Mouse (Mus musculus): ENCODE measurements around the gene Cep55.

The Cep55 gene

DNA sequence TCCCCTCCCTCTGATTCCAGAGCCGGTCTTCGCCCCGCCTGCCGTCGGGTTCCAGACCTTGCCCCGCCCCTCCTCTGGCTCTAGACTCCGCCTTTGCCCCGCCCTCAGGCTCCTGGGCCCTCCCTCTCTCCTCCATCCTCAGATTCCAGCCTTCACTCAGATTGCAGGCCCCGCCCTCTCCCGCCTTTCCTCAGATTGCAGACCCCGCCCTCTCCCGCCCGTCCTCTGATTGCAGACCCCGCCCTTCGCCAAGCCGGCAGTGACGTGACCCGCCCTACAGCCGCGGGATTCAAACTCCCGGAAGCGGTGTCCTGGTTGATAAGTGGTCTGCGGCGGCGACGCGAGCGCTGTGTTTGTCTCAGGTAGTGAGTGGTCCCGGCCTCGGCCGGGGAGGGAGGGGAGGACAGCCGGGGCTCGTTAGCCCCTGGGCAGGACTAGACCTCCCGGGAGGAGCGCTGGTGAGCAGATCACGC lies at the start of gene Cep55:
Gene Cep55, plus strand, starts transcription at position 292 of the 473 bp plus-strand sequence.
- peak; percentile 99 for DNase-seq (ENCODE audit: low read depth, low spot score)

DNA sequence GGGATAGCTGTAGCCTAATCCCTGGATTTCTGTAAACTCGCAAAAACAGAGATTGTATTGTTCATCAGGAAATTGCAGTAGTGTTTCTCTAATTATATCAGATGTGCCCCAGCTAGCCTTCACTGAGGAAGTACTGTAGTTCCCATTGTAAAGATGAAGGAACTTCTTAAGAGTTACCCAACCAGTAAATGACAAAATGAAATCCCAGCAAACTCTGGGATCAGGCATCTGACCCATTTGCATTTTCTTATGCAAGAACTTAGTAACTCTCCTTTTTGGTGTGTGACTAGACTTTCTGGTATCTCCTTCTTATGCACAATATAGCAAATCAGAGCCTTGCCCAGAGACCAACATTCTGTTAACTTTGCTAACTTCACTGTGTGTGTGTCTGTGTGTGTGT lies 43.4 kb upstream of the Cep55 start:
- DNase-seq (ENCODE audit: low read depth, low spot score), result no peak

DNA sequence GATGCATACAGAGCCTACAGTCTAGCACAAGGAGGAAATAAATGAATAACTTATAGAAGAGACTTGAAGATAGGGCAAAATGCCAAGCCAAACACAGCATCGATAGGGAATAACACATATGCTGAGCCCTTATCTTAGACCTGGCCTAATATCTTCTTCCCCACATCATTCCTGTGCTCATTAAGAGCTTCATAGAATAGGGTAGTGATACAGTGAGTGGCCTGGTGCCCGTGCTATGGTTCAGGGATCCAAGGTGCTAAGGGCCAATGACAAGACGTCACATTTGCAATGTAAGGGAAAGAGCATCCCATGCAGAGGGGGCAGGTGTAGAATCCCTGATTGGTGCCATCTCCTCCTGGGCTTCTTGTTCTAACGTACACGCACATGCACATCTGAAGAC lies 40.4 kb upstream of the Cep55 start:
- DNase-seq (ENCODE audit: low read depth, low spot score), result no peak

DNA sequence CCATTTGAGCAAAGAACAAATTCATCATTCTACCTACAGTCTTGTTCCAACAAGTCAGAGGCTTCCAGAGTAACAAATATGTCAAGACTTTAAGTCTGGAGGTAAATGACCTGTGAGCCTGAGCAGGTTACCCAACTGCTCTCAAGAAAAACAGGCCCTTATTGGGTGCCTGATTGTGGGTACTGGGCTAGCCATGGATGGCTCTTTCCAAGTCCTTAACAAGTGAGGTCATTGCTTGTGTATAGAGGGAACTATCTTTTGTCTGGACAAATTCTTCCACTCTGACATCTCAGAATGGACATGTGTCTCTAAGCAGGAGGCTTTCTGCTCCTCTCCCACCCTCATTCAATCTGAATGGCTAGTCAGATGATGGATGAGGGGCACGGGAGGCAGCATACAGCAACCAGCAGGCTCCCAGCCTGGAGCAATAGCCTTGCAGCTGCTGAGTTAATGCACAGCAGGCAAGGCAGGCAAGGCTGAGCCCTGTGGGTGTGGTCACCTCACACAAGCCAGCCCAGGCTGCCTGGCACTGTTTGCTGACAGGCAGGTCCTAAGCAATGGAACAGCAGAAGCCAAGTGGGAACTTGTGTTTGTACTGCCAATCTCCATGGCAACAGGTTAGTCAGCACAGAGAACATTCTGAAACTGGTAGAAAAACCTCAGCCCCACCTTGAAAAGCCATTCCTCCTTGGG lies 39.5 kb upstream of the Cep55 start:
- DNase-seq (ENCODE audit: low read depth, low spot score), result peak; percentile 100

DNA sequence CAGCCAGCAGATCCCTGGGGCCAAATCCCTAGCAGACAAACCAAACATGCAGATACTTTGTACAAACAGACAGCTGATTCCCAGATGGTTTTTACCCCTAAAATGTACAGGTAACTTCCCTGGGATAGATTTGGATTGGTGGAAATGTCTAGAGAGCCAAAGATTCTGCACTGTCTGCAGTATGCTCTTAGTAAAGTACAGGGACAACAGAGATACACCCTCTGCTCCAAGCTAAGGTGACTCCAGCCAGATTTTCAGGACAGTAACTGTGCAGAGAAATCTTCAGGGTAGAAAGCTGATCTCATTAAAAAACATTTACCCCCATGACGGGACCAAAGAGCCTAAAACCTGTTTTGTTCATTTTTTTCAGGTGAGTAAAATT lies 38.9 kb upstream of the Cep55 start:
- no peak for DNase-seq (ENCODE audit: low read depth, low spot score)

DNA sequence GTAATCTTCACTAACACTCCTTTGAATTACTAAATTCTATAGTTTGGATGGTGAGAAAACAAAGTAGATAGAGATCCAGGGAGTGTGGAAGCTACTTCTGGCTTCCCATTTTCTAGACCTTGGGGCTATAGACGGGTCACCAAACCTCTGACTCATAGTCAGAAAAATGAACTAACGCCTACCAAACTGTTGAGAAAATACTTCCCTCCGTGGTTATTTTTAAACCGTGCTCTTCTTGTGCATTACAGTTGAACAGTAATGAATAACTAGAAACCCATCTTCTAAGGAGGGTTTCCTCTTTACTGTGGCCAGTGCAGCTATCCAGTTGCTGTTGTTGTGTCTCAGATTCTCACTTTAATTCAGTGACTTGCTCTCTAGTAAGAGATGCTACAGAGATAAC lies 32.1 kb upstream of the Cep55 start:
- peak; percentile 87 for DNase-seq (ENCODE audit: low read depth, low spot score)

DNA sequence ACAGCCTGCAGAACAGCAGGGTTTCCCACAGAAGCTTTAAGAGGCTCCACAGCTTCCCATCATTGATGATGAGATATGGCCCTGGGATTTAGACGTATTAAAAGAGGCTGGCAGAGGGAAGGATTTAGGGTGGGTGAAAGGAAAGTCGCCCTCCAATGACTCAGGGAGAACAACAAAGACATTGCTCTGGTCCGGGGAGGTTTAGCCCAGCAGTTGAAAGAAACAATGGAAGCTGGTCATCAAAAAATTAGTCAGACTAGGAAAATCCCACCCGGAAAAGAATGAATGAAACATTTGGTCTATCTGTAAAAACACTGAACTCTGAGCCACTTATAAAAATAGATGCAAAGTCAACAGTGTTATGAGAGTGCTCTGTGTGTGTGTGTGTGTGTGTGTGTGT lies 31.2 kb upstream of the Cep55 start:
- peak; percentile 61 for DNase-seq (ENCODE audit: low read depth, low spot score)

DNA sequence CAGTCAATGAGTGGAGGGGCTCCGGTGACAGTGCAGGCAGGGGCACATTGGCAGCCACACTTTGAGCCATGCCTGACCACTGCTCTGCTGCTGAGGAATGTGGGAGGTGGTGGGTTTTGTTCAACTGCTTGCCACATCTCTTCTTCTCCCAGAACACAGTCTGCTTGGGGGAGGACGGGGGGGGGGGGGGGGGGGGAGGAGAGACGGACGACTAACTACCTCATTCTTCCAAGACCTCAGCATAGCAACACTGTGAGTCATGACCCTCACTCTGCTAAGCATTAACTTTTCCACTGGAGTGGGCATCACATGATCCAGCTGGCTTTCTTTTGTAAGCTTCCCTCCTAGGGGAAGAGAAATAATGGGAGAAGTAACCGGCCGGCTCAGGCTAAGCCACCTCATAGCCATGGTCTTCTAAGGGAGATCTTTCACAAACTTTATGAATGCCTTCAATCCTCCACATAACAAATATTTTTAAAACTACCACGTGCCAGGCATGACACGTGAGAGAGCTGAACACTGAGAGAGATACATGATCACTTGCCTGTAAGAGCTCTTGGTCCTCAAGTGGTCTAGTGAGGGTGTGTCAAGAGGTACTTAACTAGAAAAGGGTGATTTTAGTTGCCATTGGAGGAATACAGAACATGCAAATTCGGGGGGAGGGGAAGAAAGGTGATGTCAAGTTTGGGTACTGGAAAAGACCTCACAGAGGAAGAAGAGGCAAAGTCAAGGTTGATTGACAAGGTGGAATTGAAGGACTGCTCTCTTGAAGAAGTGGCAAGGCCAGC lies 29.4 kb upstream of the Cep55 start:
- peak; percentile 100 for DNase-seq (ENCODE audit: low read depth, low spot score)

DNA sequence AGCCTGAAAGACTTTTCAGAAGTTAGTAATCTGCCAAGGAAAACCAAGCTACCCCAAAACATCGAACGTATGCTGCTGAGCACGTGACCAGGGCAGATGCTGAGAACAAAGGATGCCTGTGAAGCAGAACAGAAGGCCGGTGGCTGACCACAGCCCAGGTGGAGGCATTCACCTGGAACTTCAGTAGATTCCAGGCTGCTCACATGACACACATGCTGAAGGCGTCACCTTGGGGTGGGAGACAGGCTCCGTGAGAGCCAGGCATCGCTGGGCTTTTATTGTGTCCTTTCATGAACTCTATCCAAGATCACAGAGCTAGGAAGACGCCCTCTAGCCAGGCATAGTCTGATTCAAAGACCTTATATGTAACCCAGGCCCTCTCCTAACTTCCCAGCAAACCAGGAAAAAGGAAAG lies 28.6 kb upstream of the Cep55 start:
- DNase-seq (ENCODE audit: low read depth, low spot score), result no peak

DNA sequence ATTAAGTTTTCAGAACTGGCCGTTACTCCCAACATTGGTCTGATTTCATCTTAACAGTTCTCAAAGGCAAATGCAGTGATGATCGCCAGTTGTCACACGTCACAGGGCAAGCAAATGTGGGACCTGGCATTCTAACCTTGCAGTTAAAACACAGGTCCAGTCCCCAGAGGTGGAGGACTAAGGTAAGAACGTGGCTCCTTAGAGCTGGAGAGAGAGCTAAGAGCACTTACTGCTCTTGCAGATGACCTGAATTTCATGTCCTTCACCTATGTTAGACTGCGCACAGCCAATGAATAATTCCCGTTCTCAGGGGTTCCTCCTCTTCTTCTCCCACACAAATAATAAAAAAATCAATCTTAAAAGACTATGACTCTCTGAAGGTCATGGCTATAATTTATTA lies 27.4 kb upstream of the Cep55 start:
- DNase-seq (ENCODE audit: low read depth, low spot score), result no peak

DNA sequence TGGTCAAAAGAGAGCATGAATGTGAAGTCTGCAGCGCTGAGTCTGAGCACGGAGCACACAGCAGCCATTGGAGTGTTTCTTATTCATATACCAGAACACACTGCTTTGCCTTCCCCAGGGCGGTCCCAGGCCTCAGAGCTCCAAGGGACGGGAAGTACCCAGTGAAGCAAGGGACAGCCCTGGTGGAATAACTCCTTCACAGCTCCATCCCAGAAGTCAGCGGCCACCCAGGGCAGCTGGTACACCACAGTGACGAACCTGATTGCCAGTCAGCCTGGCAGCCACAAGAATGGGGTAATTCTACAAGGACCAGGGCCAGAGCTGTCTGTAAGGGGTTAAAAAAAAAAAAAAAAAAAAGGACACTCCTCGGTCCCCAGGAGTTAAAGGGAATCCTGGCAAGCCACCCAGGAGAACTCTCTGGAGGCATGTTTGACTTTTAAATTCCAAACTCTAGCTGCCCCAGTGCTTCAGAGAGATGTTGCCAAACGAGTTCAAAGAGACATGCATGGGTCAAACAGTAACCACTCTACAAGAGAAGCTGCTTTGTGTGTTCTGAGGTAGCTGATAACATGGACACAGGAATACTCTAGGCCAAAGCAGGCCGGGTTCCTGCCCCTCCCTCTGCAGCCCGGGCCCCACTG lies 26.8 kb upstream of the Cep55 start:
- DNase-seq (ENCODE audit: low read depth, low spot score), result no peak

DNA sequence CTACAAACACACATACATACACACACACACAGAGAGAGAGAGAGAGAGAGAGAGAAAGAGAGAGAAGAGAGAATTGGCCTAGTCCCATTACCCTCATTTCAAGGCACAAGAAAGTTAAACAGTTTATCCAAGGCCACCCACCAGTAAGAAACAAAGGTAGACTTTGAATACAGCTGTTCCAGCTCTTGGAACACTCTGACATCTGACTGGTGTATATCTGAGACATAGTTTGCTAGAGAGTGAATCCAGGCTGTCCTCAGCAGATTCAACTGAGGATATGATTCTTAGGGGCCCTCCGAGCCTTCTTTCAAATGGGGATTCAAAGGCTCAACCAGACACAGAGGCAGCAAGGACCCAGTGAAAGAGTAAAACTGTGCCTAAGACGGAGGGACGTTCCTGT lies 25.5 kb upstream of the Cep55 start:
- DNase-seq (ENCODE audit: low read depth, low spot score), result no peak

DNA sequence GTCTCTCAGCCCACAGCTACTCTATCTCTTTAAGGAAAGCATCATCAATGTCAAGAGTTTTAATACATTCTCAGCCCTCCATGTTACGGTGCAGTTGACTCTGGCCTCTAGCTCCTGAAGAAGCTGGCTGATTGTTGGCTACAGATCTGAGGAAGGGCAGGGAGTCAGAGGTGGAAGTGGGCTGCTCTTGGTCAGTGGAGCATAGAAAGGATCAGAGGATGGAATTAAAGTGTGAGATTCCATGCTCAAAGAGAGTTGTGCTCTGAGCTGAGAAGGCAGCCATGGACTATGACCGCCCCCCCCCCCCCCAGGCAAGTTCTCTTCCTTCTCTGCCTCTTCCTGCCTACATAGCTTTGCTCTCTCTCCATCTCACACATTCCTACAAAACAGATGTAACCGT lies 24.9 kb upstream of the Cep55 start:
- no peak for DNase-seq (ENCODE audit: low read depth, low spot score)

DNA sequence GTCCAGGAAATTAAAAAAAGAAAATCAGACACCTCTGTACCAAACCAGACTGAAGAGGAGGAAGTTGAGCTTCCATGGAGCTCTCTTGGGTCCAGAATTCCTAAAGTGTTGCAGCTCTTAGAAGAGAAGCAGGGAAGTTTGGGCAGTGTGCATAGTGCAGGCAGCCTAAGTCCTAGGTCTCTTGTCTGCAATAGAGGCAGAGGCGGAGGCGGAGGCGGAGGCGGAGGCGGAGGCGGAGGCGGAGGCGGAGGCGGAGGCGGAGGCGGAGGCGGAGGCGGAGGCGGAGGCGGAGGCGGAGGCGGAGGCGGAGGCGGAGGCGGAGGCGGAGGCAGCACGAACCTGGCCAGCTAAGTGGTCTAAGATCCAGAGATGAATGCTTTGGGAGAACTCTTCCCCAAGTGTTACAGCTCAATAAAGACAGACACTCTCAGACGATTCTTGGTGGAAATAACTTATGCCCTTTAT lies 24.1 kb upstream of the Cep55 start:
- no peak for DNase-seq (ENCODE audit: low read depth, low spot score)

DNA sequence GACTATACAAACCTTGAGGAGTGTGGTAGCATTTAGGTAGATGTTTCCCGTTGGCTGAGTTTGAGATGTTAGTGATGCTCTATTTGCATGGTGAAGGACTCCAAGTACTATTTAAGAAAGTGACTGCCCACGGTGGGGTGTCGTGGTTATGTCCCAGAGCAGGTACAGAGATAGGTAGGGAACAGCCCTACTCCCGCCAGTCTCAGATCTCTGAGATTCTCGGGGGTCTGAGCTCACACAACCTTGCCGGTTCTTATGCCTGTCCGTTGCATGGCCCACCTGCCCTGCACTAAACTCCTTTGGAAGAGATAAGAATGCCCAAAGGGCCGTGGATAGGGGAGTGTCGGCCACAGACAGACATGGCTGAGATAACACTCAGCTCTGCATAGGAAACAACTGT lies 23.7 kb upstream of the Cep55 start:
- no peak for DNase-seq (ENCODE audit: low read depth, low spot score)

DNA sequence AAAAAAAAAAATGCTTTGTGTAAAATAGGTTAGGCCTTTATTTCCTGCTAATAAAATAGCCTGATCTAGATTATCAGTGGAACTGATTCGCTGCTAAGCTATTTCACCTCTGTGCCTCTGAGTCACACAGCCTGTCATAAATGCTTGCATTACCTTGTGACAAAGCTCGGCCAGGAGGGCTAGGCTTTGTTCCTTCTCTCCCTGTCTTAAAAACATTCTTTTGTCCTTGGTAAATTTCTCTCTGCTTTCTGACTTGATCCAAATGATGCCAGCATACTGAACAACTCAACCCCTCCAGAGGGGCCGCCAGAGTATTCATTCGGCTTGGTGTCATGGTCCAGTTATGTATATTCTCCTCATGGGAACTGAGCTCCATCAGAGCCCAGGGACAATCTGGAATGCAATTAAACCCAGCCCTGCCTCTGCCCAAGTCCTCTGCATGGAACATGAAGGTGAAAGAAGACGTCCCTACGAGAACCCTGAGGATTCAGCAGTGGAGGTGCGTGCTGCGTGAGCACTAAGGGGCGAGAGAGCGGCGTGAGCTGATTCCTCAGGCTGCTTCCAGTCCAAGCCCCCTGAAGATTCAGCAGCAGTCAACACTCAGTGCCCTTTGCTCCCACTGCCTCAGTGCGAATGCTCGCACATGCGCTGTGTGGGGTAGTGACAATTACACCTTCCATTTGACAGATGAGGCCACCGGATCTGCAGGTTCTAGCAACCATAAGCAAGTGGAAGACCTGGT lies 21.6 kb upstream of the Cep55 start:
- peak; percentile 73 for DNase-seq (ENCODE audit: low read depth, low spot score)

DNA sequence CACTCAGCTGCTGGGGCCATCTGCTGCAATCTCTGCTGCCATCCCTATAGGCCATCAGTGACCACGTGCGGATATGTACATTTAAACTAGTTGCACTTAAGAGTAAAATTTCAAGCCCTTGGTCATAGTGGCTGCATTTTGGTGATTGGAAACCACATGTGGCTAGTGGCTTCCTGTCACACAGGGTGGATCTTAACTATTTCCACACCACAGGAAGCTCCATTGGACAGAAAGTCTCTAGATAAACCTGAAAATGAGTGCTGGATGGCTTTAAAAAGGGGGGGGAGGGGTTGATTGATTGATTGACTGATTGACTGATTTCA lies 21.1 kb upstream of the Cep55 start:
- no peak for DNase-seq (ENCODE audit: low read depth, low spot score)

DNA sequence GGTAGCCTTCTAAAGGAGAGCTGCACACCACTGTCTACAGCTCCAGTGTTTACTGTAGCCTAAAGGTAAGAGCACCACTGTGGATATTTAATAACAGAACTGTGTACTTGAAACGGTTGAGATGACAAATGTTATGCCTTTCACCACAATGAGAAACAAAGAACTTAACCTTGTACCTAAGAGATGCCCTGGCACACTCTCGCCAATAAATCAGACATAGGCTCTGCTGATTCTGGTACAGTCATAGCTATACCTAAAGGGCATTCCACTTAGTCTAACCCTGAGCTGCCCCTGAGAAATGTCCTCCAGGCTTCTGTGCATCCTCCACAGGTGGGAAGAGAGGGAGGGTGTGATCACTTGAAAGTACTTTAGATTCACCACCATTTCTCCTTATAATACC lies 20.1 kb upstream of the Cep55 start:
- peak; percentile 53 for DNase-seq (ENCODE audit: low read depth, low spot score)

DNA sequence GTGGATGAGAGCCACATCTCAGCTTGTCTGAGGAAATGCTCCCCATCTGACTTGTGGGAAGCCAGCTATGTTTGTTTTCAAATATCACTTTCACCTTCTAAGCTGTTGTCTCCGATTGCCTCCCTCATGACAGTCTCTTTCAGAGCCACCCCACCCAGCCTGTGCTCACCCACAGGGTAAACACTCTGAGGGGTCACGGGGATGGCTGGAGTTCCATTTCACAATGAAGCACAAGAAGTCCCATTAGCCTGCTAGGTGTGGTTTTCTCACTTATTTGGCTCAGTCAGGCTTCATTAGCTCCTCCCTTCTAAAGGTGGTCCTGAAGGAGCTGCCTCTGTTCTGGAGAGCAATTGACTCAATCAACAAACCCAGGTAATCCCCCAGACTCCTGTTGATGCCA lies 19.0 kb upstream of the Cep55 start:
- no peak for DNase-seq (ENCODE audit: low read depth, low spot score)

DNA sequence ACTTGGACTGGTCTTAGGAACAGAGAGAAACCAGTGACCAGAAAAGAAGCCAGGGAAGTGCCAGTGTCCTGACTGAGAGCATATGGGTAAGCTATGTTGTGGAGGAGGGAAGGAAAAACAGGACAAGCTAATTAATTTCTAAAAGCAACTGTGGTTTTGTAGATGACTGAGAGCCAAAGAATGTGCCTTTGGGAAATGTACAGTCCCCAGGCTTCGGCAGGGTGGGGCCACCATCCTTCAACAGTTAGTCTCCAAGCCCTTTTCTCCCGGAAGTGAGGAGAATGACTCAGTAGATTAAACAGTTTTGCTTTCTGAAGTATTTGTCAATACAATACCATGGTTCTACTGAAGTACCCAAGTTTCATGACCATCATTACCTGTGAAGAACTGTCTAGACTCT lies 16.5 kb upstream of the Cep55 start:
- DNase-seq (ENCODE audit: low read depth, low spot score), result peak; percentile 99

DNA sequence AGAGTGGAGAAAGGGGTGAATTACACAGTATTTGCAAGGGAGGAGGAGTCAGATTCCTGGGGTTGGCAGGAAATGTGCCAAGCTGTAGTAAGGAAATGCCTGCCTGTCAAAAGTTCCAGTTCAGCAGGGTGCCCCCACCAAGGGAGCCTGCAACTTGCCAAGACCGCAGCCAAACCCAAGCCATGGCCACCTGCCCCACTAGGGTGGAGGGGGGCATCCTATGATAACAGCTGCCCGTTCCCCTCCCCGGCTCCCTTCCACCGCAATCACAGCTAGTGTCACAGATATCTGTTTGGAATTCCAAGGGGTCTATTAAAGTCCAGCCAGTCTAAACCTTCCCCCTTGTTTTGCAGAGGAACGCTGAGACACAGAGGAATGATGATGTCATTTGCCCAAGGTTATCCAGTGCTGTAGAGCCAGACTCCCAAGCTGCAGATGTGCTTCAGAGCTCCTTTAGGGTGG lies 12.5 kb upstream of the Cep55 start:
- peak; percentile 77 for DNase-seq (ENCODE audit: low read depth, low spot score)
